Mouse (Mus musculus) cerebellum, postnatal 36 days (tissue): Measurements from ENCODE around the gene Tspan2.

Experiments
- DNase-seq, 2 experiments: peaks; one replicate each; pipeline ENCODE4 v3.0.0; 2021 to 2022; ENCODE audit warnings: mixed read lengths in 2 of 2

The Tspan2 gene

DNA sequence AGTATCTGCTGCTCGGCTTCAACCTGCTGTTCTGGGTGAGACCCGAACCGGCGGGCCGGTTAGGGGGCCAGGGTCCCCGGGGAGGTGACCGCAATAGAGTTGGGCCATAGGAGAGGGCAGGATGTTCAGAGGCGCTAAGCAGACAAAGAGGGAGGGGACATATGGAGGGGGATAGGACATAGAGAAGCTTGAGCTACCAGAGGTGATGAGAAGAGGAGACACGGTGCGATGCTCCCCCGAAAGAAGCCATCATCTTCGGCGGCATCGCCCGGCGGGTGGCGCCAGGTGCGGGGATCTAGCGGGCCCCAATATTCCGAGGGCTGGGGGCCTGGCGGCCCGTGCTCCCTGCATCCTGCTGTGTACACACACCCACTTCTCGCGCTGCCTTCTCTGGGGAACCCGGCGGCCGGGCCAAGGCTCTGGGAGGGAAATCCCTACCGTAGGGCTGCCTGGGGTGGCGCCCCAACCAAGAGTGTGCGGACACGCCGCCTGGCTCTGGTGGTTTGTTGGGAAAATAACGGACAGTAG lies 766 bp downstream of the Tspan2 start:
- DNase-seq = peak; percentile 15 to 31

- no peak for DNase-seq
Observed at GRCm38 (mm10) chr3:102735638-102736037, 1.3 kb downstream of the Tspan2 start.

DNA sequence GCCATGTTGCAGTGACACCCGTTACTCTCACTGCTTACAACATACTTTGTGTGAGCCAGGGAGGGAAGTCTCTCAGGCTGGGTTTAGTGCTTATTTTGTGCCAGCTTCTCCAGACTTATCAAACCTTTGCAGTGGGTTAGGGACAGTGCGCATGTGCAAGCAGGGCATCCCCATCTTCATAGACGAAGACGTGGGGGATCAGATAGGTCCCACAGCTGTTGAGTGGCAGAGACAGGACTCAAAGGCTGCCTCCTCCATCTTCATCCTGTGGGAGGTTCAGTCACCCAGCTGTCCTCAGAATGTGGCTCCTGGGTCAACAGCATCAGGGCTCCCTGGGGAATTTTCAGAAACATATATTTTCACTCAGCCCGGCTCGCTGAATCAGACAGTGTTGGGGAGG lies 2.1 kb downstream of the Tspan2 start:
- DNase-seq = no peak

GRCm38 (mm10) chr3:102737106-102737505 lies 2.8 kb downstream of the Tspan2 start:
- DNase-seq = peak in 1 of 2 experiments; percentile 16

GRCm38 (mm10) chr3:102738161-102738901 lies 4.0 kb downstream of the Tspan2 start:
- DNase-seq = no peak

- DNase-seq = no peak
Observed at GRCm38 (mm10) chr3:102738926-102739325, 4.6 kb downstream of the Tspan2 start.

GRCm38 (mm10) chr3:102742725-102743124 lies 8.4 kb downstream of the Tspan2 start:
- no peak for DNase-seq

- no peak for DNase-seq
Observed at GRCm38 (mm10) chr3:102743202-102743601, 8.9 kb downstream of the Tspan2 start.

DNA sequence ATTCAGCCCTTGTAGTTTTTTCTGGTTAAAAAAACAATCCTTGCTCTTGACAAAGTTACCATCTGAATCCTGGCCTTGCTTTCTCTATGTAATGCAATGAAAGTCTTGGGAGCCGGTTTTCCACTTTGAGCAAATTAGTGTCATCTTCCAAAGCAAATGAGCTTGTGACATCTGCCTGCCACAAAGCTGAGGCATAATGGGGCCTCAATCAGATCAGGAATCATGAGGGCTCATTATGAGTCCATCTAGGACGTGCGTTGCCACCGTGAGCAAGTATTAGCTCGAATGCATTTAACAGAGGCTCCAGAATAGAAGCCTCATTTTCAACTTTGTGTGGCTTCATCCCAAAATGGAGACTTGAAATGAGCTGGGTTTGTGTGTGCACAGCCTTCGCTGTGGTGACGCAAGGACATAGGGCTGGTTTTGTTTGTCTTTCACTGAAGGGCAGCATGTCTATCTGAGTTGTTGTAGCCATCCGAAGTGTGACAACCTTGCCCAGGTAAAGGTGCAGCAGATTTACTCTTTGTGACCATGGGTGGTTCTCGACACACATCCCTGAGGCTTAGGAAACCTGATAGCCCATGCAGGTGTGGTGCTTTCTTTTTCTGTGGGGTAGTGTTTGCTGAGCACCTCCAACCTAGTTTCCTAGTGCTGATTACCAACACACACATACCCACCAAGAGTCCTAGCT lies 9.6 kb downstream of the Tspan2 start:
- no peak for DNase-seq

- no peak for DNase-seq
Observed at GRCm38 (mm10) chr3:102744657-102745056, 10.3 kb downstream of the Tspan2 start.

GRCm38 (mm10) chr3:102746174-102746573 lies 11.8 kb downstream of the Tspan2 start:
- no peak for DNase-seq

- DNase-seq = no peak
Observed at GRCm38 (mm10) chr3:102748038-102748437, 13.7 kb downstream of the Tspan2 start.

- no peak for DNase-seq
Observed at GRCm38 (mm10) chr3:102748686-102749085, 14.4 kb downstream of the Tspan2 start.

- no peak for DNase-seq
Observed at GRCm38 (mm10) chr3:102751136-102751535, 16.8 kb downstream of the Tspan2 start.

- DNase-seq = no peak
Observed at GRCm38 (mm10) chr3:102751536-102751935, 17.2 kb downstream of the Tspan2 start.

DNA sequence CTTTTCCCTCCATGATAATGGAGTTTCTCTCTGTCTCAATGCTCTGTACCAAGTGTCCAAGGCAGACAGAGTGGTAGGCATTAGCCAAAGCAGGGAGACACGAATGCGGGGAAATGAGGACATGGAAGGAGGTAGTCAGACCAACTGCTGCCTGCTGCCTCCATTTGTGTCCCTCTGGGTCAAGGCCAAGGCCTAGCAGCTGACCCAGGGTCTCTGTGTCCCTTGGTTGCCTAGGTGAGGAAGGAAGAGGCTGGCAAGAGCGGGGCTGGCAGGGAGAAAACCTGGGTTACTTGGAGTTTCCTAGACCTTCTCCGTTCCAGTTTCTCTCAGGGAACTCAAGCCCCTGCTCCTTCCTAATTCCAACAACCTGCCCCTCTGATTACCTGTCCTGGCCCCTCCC lies 17.7 kb downstream of the Tspan2 start:
- no peak for DNase-seq

GRCm38 (mm10) chr3:102752457-102752856 lies 18.1 kb downstream of the Tspan2 start:
- DNase-seq = no peak

DNA sequence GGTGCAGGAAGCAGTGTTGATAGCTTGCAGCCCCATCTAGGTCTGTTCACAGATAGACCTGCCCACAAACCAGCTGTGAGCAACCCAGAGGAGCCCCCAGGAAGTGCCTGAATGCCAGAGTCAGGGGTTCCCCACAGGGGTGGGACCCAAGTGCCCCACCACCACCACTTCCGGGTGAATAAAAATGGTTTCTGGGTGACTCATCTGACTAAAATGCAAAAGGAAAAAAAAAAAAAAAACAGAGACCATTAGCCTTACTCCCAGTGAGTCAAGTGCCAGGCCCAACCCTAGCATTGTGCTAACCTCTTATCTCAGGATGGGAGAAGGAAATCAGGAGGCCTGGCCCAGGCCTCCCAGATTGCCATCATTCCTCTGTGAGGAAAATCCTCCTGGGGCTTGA lies 21.5 kb downstream of the Tspan2 start:
- DNase-seq = no peak

- no peak for DNase-seq
Observed at GRCm38 (mm10) chr3:102757019-102757418, 22.7 kb downstream of the Tspan2 start.

- no peak for DNase-seq
Observed at GRCm38 (mm10) chr3:102760236-102760635, 25.9 kb downstream of the Tspan2 start.

GRCm38 (mm10) chr3:102762388-102762787 lies 28.1 kb downstream of the Tspan2 start:
- DNase-seq = no peak

GRCm38 (mm10) chr3:102763713-102764400 lies 29.5 kb downstream of the Tspan2 start:
- peak; percentile 70 for DNase-seq

GRCm38 (mm10) chr3:102764850-102765249 lies 30.5 kb downstream of the Tspan2 start:
- no peak for DNase-seq

DNA sequence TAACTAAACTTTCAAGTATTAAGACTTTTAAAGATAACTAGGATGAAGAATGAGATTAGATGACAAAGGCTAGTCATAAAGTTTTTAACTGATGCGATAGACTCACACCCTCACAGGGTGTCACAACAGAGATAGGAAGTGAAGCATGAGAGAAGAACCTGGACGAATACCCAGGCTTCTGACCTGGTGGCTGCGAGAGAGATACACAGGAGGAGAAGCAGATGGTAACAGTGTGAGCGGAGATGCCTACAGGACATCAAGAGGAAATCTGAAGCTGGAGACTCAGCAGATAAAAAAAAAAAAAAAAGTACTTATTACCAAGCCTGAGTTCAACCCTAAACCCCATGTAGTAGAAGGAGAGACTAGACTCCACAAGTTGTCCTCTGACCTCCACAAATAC lies 38.7 kb downstream of the Tspan2 start:
- DNase-seq = peak; percentile 54 to 55
